Mouse (Mus musculus) lung, adult 2 months (tissue): Measurements from ENCODE around the gene CN725425.

Experiments
- CTCF ChIP-seq: fragments of 200-500 bp; IDR thresholded peaks from 2 replicates; pipeline ENCODE4 v1.5.1; 2011; ENCODE audit warnings: mild to moderate bottlenecking, low read length, control low read depth; ENCODE audit not compliant: insufficient read depth
- POLR2A ChIP-seq: fragments of 200-500 bp; IDR thresholded peaks from 2 replicates; pipeline ENCODE4 v1.6.1; 2011; ENCODE audit warnings: low read depth, mild to moderate bottlenecking, control low read depth, low read length, borderline replicate concordance; ENCODE audit errors: extremely low read depth

- TF ChIP-seq CTCF (no peak), POLR2A (no peak)
Measured at GRCm38 (mm10) chr15:91260578-91260977, 61.3 kb downstream of the CN725425 start.
